Mouse (Mus musculus) bone marrow, adult 2 months (tissue): ENCODE data around the gene Islr.

Source experiments
- CTCF ChIP-seq: fragments of 200-500 bp; IDR thresholded peaks from 2 replicates; pipeline ENCODE4 v1.5.1; 2011; ENCODE audit warnings: low read length, control low read depth; ENCODE audit not compliant: control insufficient read depth, insufficient read depth
- POLR2A ChIP-seq: fragments of 200-500 bp; IDR thresholded peaks from 2 replicates; pipeline ENCODE4 v1.6.1; 2011; ENCODE audit warnings: low read depth, mild to moderate bottlenecking, control low read depth, low read length, borderline replicate concordance; ENCODE audit not compliant: control insufficient read depth

DNA sequence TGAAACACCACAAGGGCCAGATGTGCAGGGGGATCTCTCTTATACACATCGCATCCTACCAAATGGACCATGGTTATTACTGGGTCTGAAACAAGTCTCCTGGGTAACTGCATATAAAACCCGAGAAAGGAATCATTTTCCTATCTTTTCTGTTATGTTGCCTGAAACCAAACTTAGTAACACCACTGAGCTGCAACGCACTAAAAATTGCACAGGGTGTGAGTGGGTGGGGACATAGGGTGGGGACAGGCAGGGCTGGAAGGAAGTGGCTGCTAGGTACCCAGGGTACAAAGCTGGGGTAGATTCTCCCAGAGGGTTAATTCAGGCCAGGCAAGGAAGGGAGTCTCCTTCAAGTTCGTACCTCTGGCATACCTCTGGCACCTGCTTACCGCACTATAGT is 38.6 kb upstream of the Islr start:
- no peak for TF ChIP-seq CTCF
- TF ChIP-seq POLR2A: no peak
